Mouse (Mus musculus): ENCODE measurements at regions not wholly inside any gene's neighbourhood (a gene's known extent, or its start where the extent isn't known, plus 50 kb on each side); places are given as distances from the start of the nearest gene placed in this dataset.
A peak's percentile ranks its signal among the peaks of the same experiment; 100 is the strongest.

GRCm38 (mm10) chr1:177555471-177556291 lies 113.5 kb downstream of the Zbtb18 start:
- Histone ChIP-seq H3K27ac (replicated peaks; ENCODE audit: low read depth, low read length) (peak overlapping the region; percentile 64), H3K4me3 (ENCODE audit: insufficient read depth, low read depth, low read length) (peak overlapping the region; percentile 51), H3K4me1 (ENCODE audit: control insufficient read depth, insufficient read depth, insufficient read length, low read length) (peaks cover 7% of the 10 kb centered on the region; the same call in 1 of the 2 replicates)

GRCm38 (mm10) chr1:177557432-177557831 lies 115.3 kb downstream of the Zbtb18 start:
- H3K4me3 ChIP-seq (ENCODE audit: insufficient read depth, low read depth, low read length): no peak overlapping the region
- H3K27ac ChIP-seq (replicated peaks; ENCODE audit: low read depth, low read length): no peak overlapping the region
- peaks cover 7% of the 10 kb centered on the region; the same call in 1 of the 2 replicates for H3K4me1 ChIP-seq (ENCODE audit: control insufficient read depth, insufficient read depth, insufficient read length, low read length)

GRCm38 (mm10) chr1:177557856-177558255 lies 115.7 kb downstream of the Zbtb18 start:
- H3K4me1 ChIP-seq (ENCODE audit: control insufficient read depth, insufficient read depth, insufficient read length, low read length): peaks cover 7% of the 10 kb centered on the region; the same call in 1 of the 2 replicates
- no peak overlapping the region for H3K4me3 ChIP-seq (ENCODE audit: insufficient read depth, low read depth, low read length)
- no peak overlapping the region for H3K27ac ChIP-seq (replicated peaks; ENCODE audit: low read depth, low read length)

GRCm38 (mm10) chr1:177561716-177562588 lies 119.8 kb downstream of the Zbtb18 start:
- H3K4me1 ChIP-seq (ENCODE audit: control insufficient read depth, insufficient read depth, insufficient read length, low read length): peaks cover 1% of the 10 kb centered on the region; the same call in 1 of the 2 replicates
- no peak overlapping the region for H3K4me3 ChIP-seq (ENCODE audit: insufficient read depth, low read depth, low read length)
- no peak overlapping the region for H3K27ac ChIP-seq (replicated peaks; ENCODE audit: low read depth, low read length)

- H3K27ac ChIP-seq (replicated peaks; ENCODE audit: low read depth, low read length): no peak overlapping the region
These were observed 120.4 kb downstream of the Zbtb18 start for GRCm38 (mm10) chr1:177562589-177562912.

GRCm38 (mm10) chr1:177565678-177566077 lies 123.5 kb downstream of the Zbtb18 start:
- Histone ChIP-seq H3K4me1 (ENCODE audit: control insufficient read depth, insufficient read depth, insufficient read length, low read length) (no peaks in the 10 kb centered on the region), H3K27ac (replicated peaks; ENCODE audit: low read depth, low read length) (no peak overlapping the region), H3K4me3 (ENCODE audit: insufficient read depth, low read depth, low read length) (no peak overlapping the region)

More at GRCm38 (mm10) chr1:177562589-177562912, 120.4 kb downstream of the Zbtb18 start:
- no peak overlapping the region for H3K4me3 ChIP-seq (ENCODE audit: insufficient read depth, low read depth, low read length)
- no peaks in the 10 kb centered on the region; the same call in 1 of the 2 replicates for H3K4me1 ChIP-seq (ENCODE audit: control insufficient read depth, insufficient read depth, insufficient read length, low read length)

- H3K4me1 ChIP-seq (ENCODE audit: control insufficient read depth, insufficient read depth, insufficient read length, low read length): no peaks in the 10 kb centered on the region
- no peak overlapping the region for H3K4me3 ChIP-seq (ENCODE audit: insufficient read depth, low read depth, low read length)
- H3K27ac ChIP-seq (replicated peaks; ENCODE audit: low read depth, low read length): no peak overlapping the region
These were observed 126.1 kb downstream of the Zbtb18 start for GRCm38 (mm10) chr1:177568056-177568816.

- no peak overlapping the region for H3K27ac ChIP-seq (replicated peaks; ENCODE audit: low read depth, low read length)
- no peak overlapping the region for H3K4me3 ChIP-seq (ENCODE audit: insufficient read depth, low read depth, low read length)
- no peaks in the 10 kb centered on the region for H3K4me1 ChIP-seq (ENCODE audit: control insufficient read depth, insufficient read depth, insufficient read length, low read length)
These were observed 127.4 kb downstream of the Zbtb18 start for GRCm38 (mm10) chr1:177569572-177569971.

GRCm38 (mm10) chr1:177573017-177573725 lies 131.0 kb downstream of the Zbtb18 start:
- Histone ChIP-seq H3K4me3 (ENCODE audit: insufficient read depth, low read depth, low read length) (no peak overlapping the region), H3K27ac (replicated peaks; ENCODE audit: low read depth, low read length) (no peak overlapping the region), H3K4me1 (ENCODE audit: control insufficient read depth, insufficient read depth, insufficient read length, low read length) (no peaks in the 10 kb centered on the region)

GRCm38 (mm10) chr1:177573781-177574180 lies 131.6 kb downstream of the Zbtb18 start:
- Histone ChIP-seq H3K4me3 (ENCODE audit: insufficient read depth, low read depth, low read length) (no peak overlapping the region), H3K4me1 (ENCODE audit: control insufficient read depth, insufficient read depth, insufficient read length, low read length) (no peaks in the 10 kb centered on the region), H3K27ac (replicated peaks; ENCODE audit: low read depth, low read length) (no peak overlapping the region)

GRCm38 (mm10) chr1:177574312-177574711 lies 132.2 kb downstream of the Zbtb18 start:
- Histone ChIP-seq H3K27ac (replicated peaks; ENCODE audit: low read depth, low read length) (no peak overlapping the region), H3K4me3 (ENCODE audit: insufficient read depth, low read depth, low read length) (no peak overlapping the region), H3K4me1 (ENCODE audit: control insufficient read depth, insufficient read depth, insufficient read length, low read length) (no peaks in the 10 kb centered on the region)

GRCm38 (mm10) chr1:177584302-177584886 lies 142.2 kb downstream of the Zbtb18 start:
- Histone ChIP-seq H3K4me3 (ENCODE audit: insufficient read depth, low read depth, low read length) (no peak overlapping the region), H3K27ac (replicated peaks; ENCODE audit: low read depth, low read length) (no peak overlapping the region), H3K4me1 (ENCODE audit: control insufficient read depth, insufficient read depth, insufficient read length, low read length) (no peaks in the 10 kb centered on the region)

GRCm38 (mm10) chr1:177585320-177585719 lies 143.2 kb downstream of the Zbtb18 start:
- Histone ChIP-seq H3K4me1 (ENCODE audit: control insufficient read depth, insufficient read depth, insufficient read length, low read length) (no peaks in the 10 kb centered on the region), H3K27ac (replicated peaks; ENCODE audit: low read depth, low read length) (no peak overlapping the region), H3K4me3 (ENCODE audit: insufficient read depth, low read depth, low read length) (no peak overlapping the region)

GRCm38 (mm10) chr1:177589034-177589433 lies 140.6 kb upstream of the 1700016C15Rik start:
- Histone ChIP-seq H3K27ac (replicated peaks; ENCODE audit: low read depth, low read length) (no peak overlapping the region), H3K4me3 (ENCODE audit: insufficient read depth, low read depth, low read length) (no peak overlapping the region), H3K4me1 (ENCODE audit: control insufficient read depth, insufficient read depth, insufficient read length, low read length) (no peaks in the 10 kb centered on the region)

All from brown adipose tissue, adult 24 weeks (tissue).